Mouse (Mus musculus) heart, embryonic 14.5 days (tissue): ENCODE data around the gene Gstp1. TPM values are rescaled to one million over a fixed set of nuclear protein-coding genes. Genes with fewer than 3 reads are reported as not detected.

Experiments
- ATAC-seq: fragments of 200-750 bp; cut with Nextera tagmentation; 2 replicates; pipeline ENCODE4 v1.8.0; 2017; ENCODE audit warnings: low read depth, moderate TSS enrichment; ENCODE audit not compliant: insufficient number of reproducible peaks, insufficient read depth, low FRiP score
- H3K27ac ChIP-seq, 2 experiments: fragments of 200-500 bp in 1 of 2; fragments of 300-500 bp in 1 of 2; sonication (generic) in 1 of 2; replicated peaks in 1 of 2; 2 replicates each; pipeline ENCODE4 v1.5.1; 2012 to 2014; ENCODE audit warnings: low read depth in 2 of 2, low read length in 2 of 2, control low read depth in 1 of 2, mild to moderate bottlenecking in 1 of 2, mixed read lengths in 1 of 2; ENCODE audit not compliant: control insufficient read depth in 1 of 2, insufficient read depth in 1 of 2
- H3K27me3 ChIP-seq: fragments of 300-500 bp; sonication (generic); 2 replicates; pipeline ENCODE4 v1.6.1; 2014; ENCODE audit warnings: mild to moderate bottlenecking, low read length, control low read depth; ENCODE audit not compliant: control insufficient read depth, insufficient read depth
- H3K36me3 ChIP-seq: fragments of 300-500 bp; sonication (generic); 2 replicates; pipeline ENCODE4 v1.6.1; 2014; ENCODE audit warnings: mild to moderate bottlenecking, control low read depth, low read length, mixed read lengths; ENCODE audit not compliant: control insufficient read depth, insufficient read depth
- H3K4me1 ChIP-seq, 2 experiments: fragments of 200-500 bp in 1 of 2; fragments of 300-500 bp in 1 of 2; sonication (generic) in 1 of 2; 2 replicates each; pipeline ENCODE4 v1.6.1; 2012 to 2014; ENCODE audit warnings: low read length in 2 of 2, control low read depth in 1 of 2, mixed read lengths in 1 of 2; ENCODE audit not compliant: control insufficient read depth in 2 of 2, insufficient read depth in 2 of 2
- H3K4me2 ChIP-seq: fragments of 300-500 bp; sonication (generic); 2 replicates; pipeline ENCODE4 v1.6.1; 2014; ENCODE audit warnings: mild to moderate bottlenecking, low read length
- H3K4me3 ChIP-seq, 2 experiments: fragments of 200-500 bp in 1 of 2; fragments of 300-500 bp in 1 of 2; sonication (generic) in 1 of 2; 2 replicates each; pipeline ENCODE4 v1.5.1; 2012 to 2014; ENCODE audit warnings: low read length in 2 of 2, mild to moderate bottlenecking in 2 of 2, control low read depth in 1 of 2, low read depth in 1 of 2, moderate library complexity in 1 of 2; ENCODE audit not compliant: control insufficient read depth in 1 of 2, insufficient read depth in 1 of 2
- H3K9ac ChIP-seq: fragments of 300-500 bp; sonication (generic); 2 replicates; pipeline ENCODE4 v1.6.1; 2014; ENCODE audit warnings: mild to moderate bottlenecking, low read length
- H3K9me3 ChIP-seq: fragments of 300-500 bp; sonication (generic); 2 replicates; pipeline ENCODE4 v1.6.1; 2016; ENCODE audit warnings: low read length, control low read depth; ENCODE audit not compliant: control insufficient read depth
- WGBS: fragments of 180-500 bp; shearing (Covaris S2); extraction: QIAGEN DNeasy Blood & Tissue Kit; methylation state at CpG from one replicate; pipeline ENCODE4 v1.1.7; 2014; 5-methylcytosine and 5-hydroxymethylcytosine counted together
- polyA plus RNA-seq: library from polyadenylated mRNA; unstranded; fragments of >200 nt; fragmentation: Nextera tagmentation; extraction: Ambion mirVana; gene quantifications from 2 replicates; pipeline ENCODE4 v1.2.1, GENCODE M21; 2014

The Gstp1 gene
- polyA plus RNA-seq, 1 experiment from 2014 or later: 399 TPM

- H3K4me1 ChIP-seq: peaks cover 2 to 7% of the 10 kb centered on the region in 2 experiments
- no peaks in the 10 kb centered on the region for H3K27me3 ChIP-seq
- no peak overlapping the region for H3K4me3 ChIP-seq
- no peaks in the 10 kb centered on the region for H3K9me3 ChIP-seq
- WGBS: 62% methylated on average over 10 of the region's 10 CpGs
- ATAC-seq: no peak
- no peaks in the 10 kb centered on the region for H3K36me3 ChIP-seq
- no peak overlapping the region for H3K4me2 ChIP-seq
- H3K27ac ChIP-seq: no peak overlapping the region
- H3K9ac ChIP-seq: no peak overlapping the region
Measured at GRCm38 (mm10) chr19:4017921-4018587, 19.7 kb downstream of the Gstp1 start.

GRCm38 (mm10) chr19:4015635-4016034 lies 22.1 kb downstream of the Gstp1 start:
- Histone ChIP-seq H3K4me3 (no peak overlapping the region), H3K27ac (no peak overlapping the region), H3K9ac (no peak overlapping the region), H3K27me3 (no peaks in the 10 kb centered on the region), H3K4me2 (no peak overlapping the region), H3K4me1 (peaks cover 6 to 20% of the 10 kb centered on the region in 2 experiments), H3K36me3 (peaks cover 6% of the 10 kb centered on the region), H3K9me3 (no peaks in the 10 kb centered on the region)
- WGBS: 43% methylated on average over 5 of the region's 5 CpGs
- no peak for ATAC-seq

- peaks cover 14% of the 10 kb centered on the region for H3K36me3 ChIP-seq
- no peak overlapping the region for H3K4me3 ChIP-seq
- no peaks in the 10 kb centered on the region for H3K27me3 ChIP-seq
- H3K4me1 ChIP-seq: peaks cover 6 to 20% of the 10 kb centered on the region in 2 experiments
- no peak for ATAC-seq
- H3K4me2 ChIP-seq: no peak overlapping the region
- no peak overlapping the region for H3K27ac ChIP-seq
- H3K9me3 ChIP-seq: no peaks in the 10 kb centered on the region
- H3K9ac ChIP-seq: peak overlapping the region; percentile 8; the same call in 1 of the 2 replicates
Measured at GRCm38 (mm10) chr19:4014802-4015201, 23.0 kb downstream of the Gstp1 start.

- 0 out of 4 replicates have a peak overlapping the region, but pooled peaks of 1 of the 2 experiments have one; percentile 25 for H3K27ac ChIP-seq
- no peaks in the 10 kb centered on the region for H3K9me3 ChIP-seq
- H3K9ac ChIP-seq: peak overlapping the region; percentile 60
- 8% methylated on average over 9 of the region's 9 CpGs for WGBS
- H3K4me2 ChIP-seq: peak overlapping the region; percentile 83
- ATAC-seq: peak; percentile 1; the same call in 1 of the 2 replicates
- peak overlapping the region; percentile 25 to 35; a peak in 3 of 4 replicates for H3K4me3 ChIP-seq
- no peaks in the 10 kb centered on the region for H3K27me3 ChIP-seq
- H3K36me3 ChIP-seq: peaks cover 32% of the 10 kb centered on the region
- peaks cover 4 to 17% of the 10 kb centered on the region in 2 experiments for H3K4me1 ChIP-seq
Measured at GRCm38 (mm10) chr19:4013066-4013465, 24.7 kb downstream of the Gstp1 start.

GRCm38 (mm10) chr19:4012432-4013022 lies 25.3 kb downstream of the Gstp1 start, which contains the start of gene Ndufv1:
TSS of gene Ndufv1 (minus strand) at chr19:4012806.
- Histone ChIP-seq H3K4me1 (peaks cover 4 to 17% of the 10 kb centered on the region in 2 experiments), H3K4me3 (peak within 1 kb of the TSS; percentile 90 to 97), H3K27ac (peak within 1 kb of the TSS; percentile 81 to 83), H3K4me2 (peak within 1 kb of the TSS; percentile 83), H3K9ac (peak within 1 kb of the TSS; percentile 95), H3K9me3 (no peaks in the 10 kb centered on the region), H3K36me3 (peaks cover 37% of the 10 kb centered on the region), H3K27me3 (no peaks in the 10 kb centered on the region)
- WGBS: 0% methylated on average over 45 of the region's 45 CpGs
- peak; percentile 97 for ATAC-seq

GRCm38 (mm10) chr19:4011086-4011485 lies 26.7 kb downstream of the Gstp1 start:
- Histone ChIP-seq H3K4me2 (no peak overlapping the region), H3K27me3 (no peaks in the 10 kb centered on the region), H3K36me3 (peaks cover 51% of the 10 kb centered on the region), H3K4me3 (no peak overlapping the region), H3K27ac (no peak overlapping the region), H3K4me1 (peaks cover 4 to 17% of the 10 kb centered on the region in 2 experiments), H3K9me3 (no peaks in the 10 kb centered on the region), H3K9ac (no peak overlapping the region)
- WGBS: 90% methylated on average over 5 of the region's 5 CpGs
- ATAC-seq: no peak

GRCm38 (mm10) chr19:4005971-4006370 lies 31.8 kb downstream of the Gstp1 start:
- Histone ChIP-seq H3K4me3 (no peak overlapping the region), H3K4me1 (peaks cover 41 to 44% of the 10 kb centered on the region in 2 experiments), H3K27me3 (no peaks in the 10 kb centered on the region), H3K4me2 (no peak overlapping the region), H3K36me3 (peaks cover 63% of the 10 kb centered on the region), H3K9ac (no peak overlapping the region), H3K27ac (no peak overlapping the region), H3K9me3 (no peaks in the 10 kb centered on the region)
- ATAC-seq: no peak
- 92% methylated on average over 8 of the region's 8 CpGs for whole genome bisulfite sequencing
